Mouse (Mus musculus): ENCODE data around the gene Kcnj10. TPM values are rescaled to one million over a fixed set of nuclear protein-coding genes. Genes with fewer than 3 reads are reported as not detected.

Gene Kcnj10
- polyA plus RNA-seq, 1 experiment from 2014 or later = 0.57 TPM

DNA sequence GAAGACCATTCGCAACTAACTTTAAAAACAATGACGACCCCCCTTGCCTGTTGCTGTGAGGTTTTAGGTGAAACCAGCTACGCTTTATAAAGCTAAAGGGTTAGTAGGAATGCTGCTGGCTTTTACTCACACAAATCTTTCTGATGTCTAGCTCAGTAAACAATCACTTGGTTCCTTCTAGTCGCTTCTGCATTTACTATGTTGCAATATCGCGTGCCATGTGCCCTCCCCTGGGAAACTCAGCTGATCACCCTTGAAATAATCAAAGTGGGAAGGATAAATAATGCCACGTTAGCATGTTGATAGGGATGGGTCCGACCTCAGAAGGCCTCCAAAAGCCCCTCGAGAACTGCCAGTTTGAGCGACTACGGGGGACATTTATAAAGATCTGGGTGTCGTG, 6.4 kb downstream of the Kcnj10 start:
- peaks cover 13% of the 10 kb centered on the region; the same call in 1 of the 2 replicates for H3K4me1 ChIP-seq (ENCODE audit: control insufficient read depth, insufficient read depth, low read length)
- ATAC-seq (ENCODE audit: low FRiP score, low TSS enrichment) = no peak
- no peaks in the 10 kb centered on the region for H3K36me3 ChIP-seq (ENCODE audit: control insufficient read depth, insufficient read depth, low read length)
- no peaks in the 10 kb centered on the region for H3K27me3 ChIP-seq (ENCODE audit: control insufficient read depth, insufficient read depth, low read length)
- H3K27ac ChIP-seq (ENCODE audit: low read depth, low read length) = no peak overlapping the region
- no peak overlapping the region for H3K4me3 ChIP-seq (ENCODE audit: low read length)
- 90% methylated on average over 12 of the region's 12 CpGs for WGBS
- no peak overlapping the region for H3K9ac ChIP-seq (ENCODE audit: low read depth, low read length)
- no peaks in the 10 kb centered on the region for H3K9me3 ChIP-seq (ENCODE audit: control insufficient read depth, low read length)
- no peak overlapping the region for H3K4me2 ChIP-seq (replicated peaks; ENCODE audit: low read depth, low read length)

DNA sequence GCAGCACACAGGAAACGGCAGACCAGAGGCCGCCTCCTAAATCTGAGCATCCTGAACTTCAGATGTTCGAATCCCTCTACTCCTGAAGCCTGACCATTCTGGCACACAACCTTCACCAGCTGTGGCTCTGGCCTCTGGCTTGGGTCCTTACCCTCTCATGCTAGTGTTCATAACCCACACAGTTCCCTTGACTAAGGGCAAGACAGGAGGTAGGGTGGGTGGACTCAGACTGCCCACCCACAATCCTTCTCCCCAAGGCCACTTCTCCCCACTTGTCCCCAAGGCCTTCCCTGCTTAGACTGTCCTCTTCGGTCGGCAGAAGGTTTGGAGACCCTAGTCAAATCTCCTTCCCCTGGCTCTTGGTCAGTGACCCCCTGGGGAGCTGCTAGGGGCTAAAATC, 8.5 kb downstream of the Kcnj10 start:
- H3K9ac ChIP-seq (ENCODE audit: low read depth, low read length) = no peak overlapping the region
- H3K4me2 ChIP-seq (replicated peaks; ENCODE audit: low read depth, low read length) = no peak overlapping the region
- H3K4me1 ChIP-seq (ENCODE audit: control insufficient read depth, insufficient read depth, low read length) = peaks cover 13% of the 10 kb centered on the region; the same call in 1 of the 2 replicates
- H3K27me3 ChIP-seq (ENCODE audit: control insufficient read depth, insufficient read depth, low read length) = no peaks in the 10 kb centered on the region
- no peaks in the 10 kb centered on the region for H3K36me3 ChIP-seq (ENCODE audit: control insufficient read depth, insufficient read depth, low read length)
- WGBS = 65% methylated on average over 5 of the region's 5 CpGs
- no peak for ATAC-seq (ENCODE audit: low FRiP score, low TSS enrichment)
- H3K27ac ChIP-seq (ENCODE audit: low read depth, low read length) = peak overlapping the region; percentile 53
- H3K4me3 ChIP-seq (ENCODE audit: low read length) = no peak overlapping the region
- H3K9me3 ChIP-seq (ENCODE audit: control insufficient read depth, low read length) = no peaks in the 10 kb centered on the region

- H3K9me3 ChIP-seq (ENCODE audit: control insufficient read depth, low read length) = no peaks in the 10 kb centered on the region
- WGBS = 15% methylated on average over 19 of the region's 19 CpGs
- H3K4me3 ChIP-seq (ENCODE audit: low read length) = no peak overlapping the region
- no peak overlapping the region for H3K4me2 ChIP-seq (replicated peaks; ENCODE audit: low read depth, low read length)
- H3K27me3 ChIP-seq (ENCODE audit: control insufficient read depth, insufficient read depth, low read length) = no peaks in the 10 kb centered on the region
- peak overlapping the region; percentile 53 for H3K27ac ChIP-seq (ENCODE audit: low read depth, low read length)
- ATAC-seq (ENCODE audit: low FRiP score, low TSS enrichment) = peak; percentile 79
- H3K9ac ChIP-seq (ENCODE audit: low read depth, low read length) = no peak overlapping the region
- peaks cover 13% of the 10 kb centered on the region; the same call in 1 of the 2 replicates for H3K4me1 ChIP-seq (ENCODE audit: control insufficient read depth, insufficient read depth, low read length)
- no peaks in the 10 kb centered on the region for H3K36me3 ChIP-seq (ENCODE audit: control insufficient read depth, insufficient read depth, low read length)
These were observed 9.2 kb downstream of the Kcnj10 start for GRCm38 (mm10) chr1:172349916-172350812.

- 69% methylated on average over 6 of the region's 6 CpGs for WGBS
- H3K9me3 ChIP-seq (ENCODE audit: control insufficient read depth, low read length) = no peaks in the 10 kb centered on the region
- H3K27me3 ChIP-seq (ENCODE audit: control insufficient read depth, insufficient read depth, low read length) = no peaks in the 10 kb centered on the region
- no peaks in the 10 kb centered on the region for H3K36me3 ChIP-seq (ENCODE audit: control insufficient read depth, insufficient read depth, low read length)
- H3K4me3 ChIP-seq (ENCODE audit: low read length) = no peak overlapping the region
- no peak for ATAC-seq (ENCODE audit: low FRiP score, low TSS enrichment)
- H3K27ac ChIP-seq (ENCODE audit: low read depth, low read length) = no peak overlapping the region
- H3K9ac ChIP-seq (ENCODE audit: low read depth, low read length) = no peak overlapping the region
- peaks cover 13% of the 10 kb centered on the region; the same call in 1 of the 2 replicates for H3K4me1 ChIP-seq (ENCODE audit: control insufficient read depth, insufficient read depth, low read length)
- H3K4me2 ChIP-seq (replicated peaks; ENCODE audit: low read depth, low read length) = no peak overlapping the region
These were observed 11.0 kb downstream of the Kcnj10 start for GRCm38 (mm10) chr1:172352001-172352400.

DNA sequence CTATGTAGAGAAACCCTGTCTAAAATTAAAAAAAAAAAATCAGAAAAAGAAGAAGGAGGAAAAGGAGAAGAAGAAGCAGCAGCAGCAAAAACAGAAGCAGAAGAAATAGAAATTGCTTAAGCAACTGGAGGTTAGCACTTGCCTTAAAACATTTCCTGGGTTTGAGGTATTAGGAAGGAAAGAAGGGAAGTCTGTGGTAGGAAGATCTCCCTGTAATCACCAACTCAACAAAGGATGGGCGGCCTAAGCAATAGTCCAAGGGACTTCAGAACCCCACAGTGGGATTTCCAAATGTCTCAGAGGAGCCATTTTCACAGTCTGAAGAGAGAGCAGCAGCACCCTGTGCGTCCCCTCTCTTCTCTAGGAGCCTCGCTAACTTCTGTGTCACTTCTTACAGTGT, 11.4 kb downstream of the Kcnj10 start:
- Histone ChIP-seq H3K36me3 (ENCODE audit: control insufficient read depth, insufficient read depth, low read length) (no peaks in the 10 kb centered on the region), H3K4me3 (ENCODE audit: low read length) (no peak overlapping the region), H3K4me2 (replicated peaks; ENCODE audit: low read depth, low read length) (no peak overlapping the region), H3K27ac (ENCODE audit: low read depth, low read length) (no peak overlapping the region), H3K4me1 (ENCODE audit: control insufficient read depth, insufficient read depth, low read length) (peaks cover 13% of the 10 kb centered on the region; the same call in 1 of the 2 replicates), H3K27me3 (ENCODE audit: control insufficient read depth, insufficient read depth, low read length) (no peaks in the 10 kb centered on the region), H3K9me3 (ENCODE audit: control insufficient read depth, low read length) (no peaks in the 10 kb centered on the region), H3K9ac (ENCODE audit: low read depth, low read length) (no peak overlapping the region)
- no peak for ATAC-seq (ENCODE audit: low FRiP score, low TSS enrichment)
- WGBS = 80% methylated on average over 3 of the region's 3 CpGs

DNA sequence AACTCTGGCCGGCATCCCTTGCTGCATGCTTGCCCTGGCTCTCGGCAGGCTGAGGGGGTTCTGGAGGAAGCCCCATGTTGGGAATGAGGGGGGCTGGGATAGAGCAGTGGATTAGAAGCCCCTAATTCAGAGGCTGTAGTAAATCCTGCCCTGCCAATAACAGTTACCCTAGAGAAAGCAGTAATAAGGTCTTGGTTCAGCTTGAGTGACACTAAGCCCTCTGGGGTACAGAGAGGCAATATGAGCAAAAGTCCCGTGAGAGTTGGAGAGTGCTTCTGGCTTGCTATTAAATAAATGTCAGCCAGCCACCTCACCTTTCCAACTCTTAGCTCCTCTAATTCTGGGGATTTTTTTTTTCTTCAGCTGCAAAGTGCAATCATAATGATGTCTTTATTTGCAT, 14.3 kb downstream of the Kcnj10 start:
- no peaks in the 10 kb centered on the region for H3K9me3 ChIP-seq (ENCODE audit: control insufficient read depth, low read length)
- no peak for ATAC-seq (ENCODE audit: low FRiP score, low TSS enrichment)
- no peak overlapping the region for H3K4me3 ChIP-seq (ENCODE audit: low read length)
- WGBS = 48% methylated on average over 3 of the region's 3 CpGs
- H3K36me3 ChIP-seq (ENCODE audit: control insufficient read depth, insufficient read depth, low read length) = no peaks in the 10 kb centered on the region
- no peak overlapping the region for H3K4me2 ChIP-seq (replicated peaks; ENCODE audit: low read depth, low read length)
- H3K27ac ChIP-seq (ENCODE audit: low read depth, low read length) = no peak overlapping the region
- peaks cover 8% of the 10 kb centered on the region; the same call in 1 of the 2 replicates for H3K4me1 ChIP-seq (ENCODE audit: control insufficient read depth, insufficient read depth, low read length)
- no peak overlapping the region; the same call in 1 of the 2 replicates for H3K9ac ChIP-seq (ENCODE audit: low read depth, low read length)
- H3K27me3 ChIP-seq (ENCODE audit: control insufficient read depth, insufficient read depth, low read length) = no peaks in the 10 kb centered on the region

GRCm38 (mm10) chr1:172357550-172357949, 16.5 kb downstream of the Kcnj10 start:
- Histone ChIP-seq H3K27me3 (ENCODE audit: control insufficient read depth, insufficient read depth, low read length) (no peaks in the 10 kb centered on the region), H3K27ac (ENCODE audit: low read depth, low read length) (no peak overlapping the region), H3K9ac (ENCODE audit: low read depth, low read length) (no peak overlapping the region), H3K4me3 (ENCODE audit: low read length) (no peak overlapping the region), H3K4me1 (ENCODE audit: control insufficient read depth, insufficient read depth, low read length) (no peaks in the 10 kb centered on the region; the same call in 1 of the 2 replicates), H3K9me3 (ENCODE audit: control insufficient read depth, low read length) (no peaks in the 10 kb centered on the region), H3K4me2 (replicated peaks; ENCODE audit: low read depth, low read length) (no peak overlapping the region), H3K36me3 (ENCODE audit: control insufficient read depth, insufficient read depth, low read length) (no peaks in the 10 kb centered on the region)
- WGBS = 5% methylated on average over 1 of the region's 1 CpGs
- peak; percentile 71; the same call in 1 of the 2 replicates for ATAC-seq (ENCODE audit: low FRiP score, low TSS enrichment)

DNA sequence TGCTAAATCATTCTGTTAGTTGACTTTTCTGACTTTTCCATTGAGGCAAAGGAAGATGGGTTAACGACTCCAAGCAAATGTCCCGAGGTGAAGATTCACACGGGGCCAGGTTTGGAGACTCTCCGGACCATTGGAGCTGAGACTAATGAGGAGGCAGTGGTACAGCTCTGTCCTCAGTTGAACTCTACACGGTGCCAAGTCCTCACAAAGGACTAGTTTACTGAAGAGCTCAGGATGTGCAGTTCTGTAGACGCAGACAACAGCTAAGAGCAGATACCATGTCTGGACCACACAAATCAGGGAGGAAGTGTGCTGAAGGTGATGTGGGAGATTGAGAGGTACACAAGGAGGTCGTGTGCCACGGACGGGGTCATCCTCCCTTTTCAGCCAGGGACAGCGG, 17.3 kb downstream of the Kcnj10 start:
- no peak for ATAC-seq (ENCODE audit: low FRiP score, low TSS enrichment)
- Histone ChIP-seq H3K9ac (ENCODE audit: low read depth, low read length) (no peak overlapping the region), H3K4me2 (replicated peaks; ENCODE audit: low read depth, low read length) (no peak overlapping the region), H3K4me1 (ENCODE audit: control insufficient read depth, insufficient read depth, low read length) (no peaks in the 10 kb centered on the region; the same call in 1 of the 2 replicates), H3K27me3 (ENCODE audit: control insufficient read depth, insufficient read depth, low read length) (no peaks in the 10 kb centered on the region), H3K27ac (ENCODE audit: low read depth, low read length) (no peak overlapping the region), H3K9me3 (ENCODE audit: control insufficient read depth, low read length) (no peaks in the 10 kb centered on the region), H3K36me3 (ENCODE audit: control insufficient read depth, insufficient read depth, low read length) (no peaks in the 10 kb centered on the region), H3K4me3 (ENCODE audit: low read length) (no peak overlapping the region)
- 70% methylated on average over 10 of the region's 10 CpGs for WGBS

DNA sequence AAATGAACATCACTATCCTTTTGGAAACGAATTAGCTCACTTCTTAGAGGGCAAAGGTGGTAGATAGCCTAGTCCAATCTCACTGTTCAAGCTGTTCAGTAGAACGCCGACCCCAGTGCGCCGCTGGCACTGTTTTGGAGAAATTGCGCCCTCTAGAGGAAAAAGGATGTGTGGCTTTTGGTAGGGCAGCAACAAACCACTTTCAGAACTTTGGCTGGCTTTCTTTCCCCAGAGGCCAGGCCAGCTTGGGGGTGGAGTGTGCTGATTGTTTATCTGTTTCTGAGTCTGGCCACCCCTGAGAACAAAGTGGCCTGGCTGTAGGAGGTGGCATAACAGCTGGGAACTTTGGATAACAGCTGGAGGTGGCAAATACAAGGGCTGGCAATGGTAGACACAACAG, 23.7 kb downstream of the Kcnj10 start:
- 0 out of 2 replicates have a peak, but pooled peaks have one; percentile 38 for ATAC-seq (ENCODE audit: low FRiP score, low TSS enrichment)
- H3K4me1 ChIP-seq (ENCODE audit: control insufficient read depth, insufficient read depth, low read length) = no peaks in the 10 kb centered on the region
- H3K36me3 ChIP-seq (ENCODE audit: control insufficient read depth, insufficient read depth, low read length) = no peaks in the 10 kb centered on the region
- peaks cover 5% of the 10 kb centered on the region; the same call in 1 of the 2 replicates for H3K27me3 ChIP-seq (ENCODE audit: control insufficient read depth, insufficient read depth, low read length)
- H3K27ac ChIP-seq (ENCODE audit: low read depth, low read length) = no peak overlapping the region
- no peaks in the 10 kb centered on the region for H3K9me3 ChIP-seq (ENCODE audit: control insufficient read depth, low read length)
- H3K4me3 ChIP-seq (ENCODE audit: low read length) = no peak overlapping the region
- WGBS = 19% methylated on average over 6 of the region's 6 CpGs
- H3K9ac ChIP-seq (ENCODE audit: low read depth, low read length) = no peak overlapping the region
- no peak overlapping the region for H3K4me2 ChIP-seq (replicated peaks; ENCODE audit: low read depth, low read length)

All from kidney, embryonic 14.5 days (tissue).